Mouse (Mus musculus): ENCODE measurements around the gene Bcas3. TPM values are rescaled to one million over a fixed set of nuclear protein-coding genes. Genes with fewer than 3 reads are reported as not detected.
A peak's percentile ranks its signal among the peaks of the same experiment; 100 is the strongest.

The Bcas3 gene
- polyA plus RNA-seq, 1 experiment from 2014 or later = 20.2 TPM

- Histone ChIP-seq H3K36me3 (no peaks in the 10 kb centered on the region), H3K9me3 (replicated peaks) (no peaks in the 10 kb centered on the region), H3K4me1 (peaks cover 16% of the 10 kb centered on the region), H3K27ac (replicated peaks) (no peak overlapping the region), H3K4me3 (no peak overlapping the region), H3K27me3 (ENCODE audit: low read depth, poor library complexity, severe bottlenecking) (no peaks in the 10 kb centered on the region)
- 75% methylated on average over 5 of the region's 5 CpGs for WGBS
- DNase-seq (ENCODE audit: low spot score) = no peak
These were observed 272.2 kb downstream of the Bcas3 start for GRCm38 (mm10) chr11:85625206-85625605.

GRCm38 (mm10) chr11:85626846-85627245, 273.9 kb downstream of the Bcas3 start:
- WGBS = 84% methylated on average over 2 of the region's 2 CpGs
- H3K27me3 ChIP-seq (ENCODE audit: low read depth, poor library complexity, severe bottlenecking) = no peaks in the 10 kb centered on the region
- H3K9me3 ChIP-seq (replicated peaks) = no peaks in the 10 kb centered on the region
- DNase-seq (ENCODE audit: low spot score) = no peak
- H3K4me3 ChIP-seq = no peak overlapping the region
- no peak overlapping the region for H3K27ac ChIP-seq (replicated peaks)
- peaks cover 26% of the 10 kb centered on the region for H3K4me1 ChIP-seq
- H3K36me3 ChIP-seq = no peaks in the 10 kb centered on the region

- no peak overlapping the region for H3K27ac ChIP-seq (replicated peaks)
- no peaks in the 10 kb centered on the region for H3K27me3 ChIP-seq (ENCODE audit: low read depth, poor library complexity, severe bottlenecking)
- H3K4me3 ChIP-seq = no peak overlapping the region
- no peak for DNase-seq (ENCODE audit: low spot score)
- no peaks in the 10 kb centered on the region for H3K36me3 ChIP-seq
- no peaks in the 10 kb centered on the region for H3K9me3 ChIP-seq (replicated peaks)
- WGBS = 89% methylated on average over 3 of the region's 3 CpGs
- peaks cover 27% of the 10 kb centered on the region for H3K4me1 ChIP-seq
These were observed 274.4 kb downstream of the Bcas3 start for GRCm38 (mm10) chr11:85627405-85627804.

- Histone ChIP-seq H3K4me3 (no peak overlapping the region), H3K27me3 (ENCODE audit: low read depth, poor library complexity, severe bottlenecking) (no peaks in the 10 kb centered on the region), H3K4me1 (peaks cover 31% of the 10 kb centered on the region), H3K36me3 (no peaks in the 10 kb centered on the region), H3K9me3 (replicated peaks) (no peaks in the 10 kb centered on the region), H3K27ac (replicated peaks) (no peak overlapping the region)
- 46% methylated on average over 13 of the region's 13 CpGs for WGBS
- peak; percentile 19 for DNase-seq (ENCODE audit: low spot score)
These were observed 275.5 kb downstream of the Bcas3 start for GRCm38 (mm10) chr11:85628303-85629063.

- no peaks in the 10 kb centered on the region for H3K27me3 ChIP-seq (ENCODE audit: low read depth, poor library complexity, severe bottlenecking)
- peaks cover 29% of the 10 kb centered on the region for H3K4me1 ChIP-seq
- H3K27ac ChIP-seq (replicated peaks) = no peak overlapping the region
- no peak overlapping the region for H3K4me3 ChIP-seq
- H3K9me3 ChIP-seq (replicated peaks) = no peaks in the 10 kb centered on the region
- no peaks in the 10 kb centered on the region for H3K36me3 ChIP-seq
- WGBS = 77% methylated on average over 2 of the region's 2 CpGs
- DNase-seq (ENCODE audit: low spot score) = no peak
These were observed 279.6 kb downstream of the Bcas3 start for GRCm38 (mm10) chr11:85632568-85632981.

GRCm38 (mm10) chr11:85638696-85639495, 285.9 kb downstream of the Bcas3 start:
- no peaks in the 10 kb centered on the region for H3K36me3 ChIP-seq
- H3K27ac ChIP-seq (replicated peaks) = no peak overlapping the region
- H3K27me3 ChIP-seq (ENCODE audit: low read depth, poor library complexity, severe bottlenecking) = no peaks in the 10 kb centered on the region
- WGBS = 75% methylated on average over 12 of the region's 12 CpGs
- no peak overlapping the region for H3K4me3 ChIP-seq
- peaks cover 49% of the 10 kb centered on the region for H3K4me1 ChIP-seq
- no peaks in the 10 kb centered on the region for H3K9me3 ChIP-seq (replicated peaks)
- no peak for DNase-seq (ENCODE audit: low spot score)

- peaks cover 58% of the 10 kb centered on the region for H3K4me1 ChIP-seq
- no peak overlapping the region for H3K4me3 ChIP-seq
These were observed 287.7 kb downstream of the Bcas3 start for GRCm38 (mm10) chr11:85640659-85641058.

GRCm38 (mm10) chr11:85641486-85641885, 288.5 kb downstream of the Bcas3 start:
- no peak for DNase-seq (ENCODE audit: low spot score)
- Histone ChIP-seq H3K4me1 (peaks cover 61% of the 10 kb centered on the region), H3K9me3 (replicated peaks) (no peaks in the 10 kb centered on the region), H3K27me3 (ENCODE audit: low read depth, poor library complexity, severe bottlenecking) (no peaks in the 10 kb centered on the region), H3K27ac (replicated peaks) (0 out of 2 replicates have a peak overlapping the region, but pooled peaks have one; percentile 17), H3K4me3 (no peak overlapping the region), H3K36me3 (no peaks in the 10 kb centered on the region)
- 94% methylated on average over 4 of the region's 4 CpGs for WGBS

More at GRCm38 (mm10) chr11:85640659-85641058, 287.7 kb downstream of the Bcas3 start:
- H3K27ac ChIP-seq (replicated peaks) = peak overlapping the region; percentile 55; the same call in 1 of the 2 replicates
- no peak for DNase-seq (ENCODE audit: low spot score)
- 66% methylated on average over 5 of the region's 5 CpGs for WGBS
- no peaks in the 10 kb centered on the region for H3K27me3 ChIP-seq (ENCODE audit: low read depth, poor library complexity, severe bottlenecking)
- no peaks in the 10 kb centered on the region for H3K36me3 ChIP-seq
- H3K9me3 ChIP-seq (replicated peaks) = no peaks in the 10 kb centered on the region

GRCm38 (mm10) chr11:85642591-85642990, 289.6 kb downstream of the Bcas3 start:
- DNase-seq (ENCODE audit: low spot score) = no peak
- Histone ChIP-seq H3K27ac (replicated peaks) (peak overlapping the region; percentile 24; the same call in 1 of the 2 replicates), H3K36me3 (no peaks in the 10 kb centered on the region), H3K4me3 (no peak overlapping the region), H3K9me3 (replicated peaks) (no peaks in the 10 kb centered on the region), H3K4me1 (peaks cover 61% of the 10 kb centered on the region), H3K27me3 (ENCODE audit: low read depth, poor library complexity, severe bottlenecking) (no peaks in the 10 kb centered on the region)
- 67% methylated on average over 6 of the region's 6 CpGs for WGBS

- no peaks in the 10 kb centered on the region for H3K9me3 ChIP-seq (replicated peaks)
- no peaks in the 10 kb centered on the region for H3K36me3 ChIP-seq
- no peak for DNase-seq (ENCODE audit: low spot score)
- H3K4me3 ChIP-seq = no peak overlapping the region
- H3K4me1 ChIP-seq = peaks cover 61% of the 10 kb centered on the region
- H3K27ac ChIP-seq (replicated peaks) = 0 out of 2 replicates have a peak overlapping the region, but pooled peaks have one; percentile 24
- no peaks in the 10 kb centered on the region for H3K27me3 ChIP-seq (ENCODE audit: low read depth, poor library complexity, severe bottlenecking)
- 94% methylated on average over 4 of the region's 4 CpGs for WGBS
These were observed 290.1 kb downstream of the Bcas3 start for GRCm38 (mm10) chr11:85643025-85643424.

GRCm38 (mm10) chr11:85643479-85644000, 290.6 kb downstream of the Bcas3 start:
- Histone ChIP-seq H3K27me3 (ENCODE audit: low read depth, poor library complexity, severe bottlenecking) (no peaks in the 10 kb centered on the region), H3K9me3 (replicated peaks) (no peaks in the 10 kb centered on the region), H3K36me3 (no peaks in the 10 kb centered on the region), H3K4me3 (no peak overlapping the region), H3K27ac (replicated peaks) (no peak overlapping the region), H3K4me1 (peaks cover 59% of the 10 kb centered on the region)
- DNase-seq (ENCODE audit: low spot score) = no peak
- WGBS = 80% methylated on average over 10 of the region's 10 CpGs

GRCm38 (mm10) chr11:85644027-85644747, 291.2 kb downstream of the Bcas3 start:
- Histone ChIP-seq H3K9me3 (replicated peaks) (no peaks in the 10 kb centered on the region), H3K36me3 (no peaks in the 10 kb centered on the region), H3K4me3 (no peak overlapping the region), H3K4me1 (peaks cover 53% of the 10 kb centered on the region), H3K27ac (replicated peaks) (no peak overlapping the region; the same call in 1 of the 2 replicates), H3K27me3 (ENCODE audit: low read depth, poor library complexity, severe bottlenecking) (no peaks in the 10 kb centered on the region)
- DNase-seq (ENCODE audit: low spot score) = no peak
- WGBS = 83% methylated on average over 12 of the region's 12 CpGs

Data from midbrain, embryonic 10.5 days (tissue).